ENCODE assay signal across 8 mouse cellular contexts in genomic region chr1:135811016-135811646, GRCm38 (mm10). TPM values are rescaled to one million over a fixed set of nuclear protein-coding genes. Genes with fewer than 3 reads are reported as not detected.
A peak's percentile ranks its signal among the peaks of the same experiment; 100 is the strongest.
DNase-seq lines count a peak whose midpoint lies in the region; ATAC-seq lines count a peak whose summit lies in the region.

No protein-coding gene starts in this region.

- no peak for ATAC-seq in liver, embryonic 12.5 days
- ATAC-seq in monocyte, adult 5-6 weeks (replicated peaks; ENCODE audit: insufficient number of reproducible peaks, low FRiP score, low TSS enrichment, poor library complexity, severe bottlenecking) = peak; percentile 81

- peak; percentile 82 for DNase-seq in liver
- peak; percentile 87 for DNase-seq in embryo, embryonic 10 days (ENCODE audit: low spot score)
- DNase-seq in heart, adult 18-20 months = peak; percentile 76 to 91
- peak; percentile 87 for DNase-seq in kidney, adult 11 months
- peak; percentile 92 for DNase-seq in limb, embryonic 10.5 days (ENCODE audit: low spot score)
- peak; percentile 77 to 95 for DNase-seq in spleen, postnatal 4 days (ENCODE audit: low spot score in 2 of 2)

- WGBS in liver, embryonic 12.5 days (ENCODE audit: insufficient replicate concordance) = 29% methylated on average over 7 of the region's 7 CpGs
- 32% methylated on average over 7 of the region's 7 CpGs for WGBS in limb, embryonic 10.5 days

- H3K27me3 ChIP-seq in liver, embryonic 12.5 days (replicated peaks) = peaks cover 42% of the 10 kb centered on the region
- peaks cover 13% of the 10 kb centered on the region; the same call in 1 of the 2 replicates for H3K27me3 ChIP-seq in limb, embryonic 10.5 days (ENCODE audit: low read depth, poor library complexity, severe bottlenecking)

- H3K9ac ChIP-seq in liver, embryonic 12.5 days = no peak overlapping the region

- no peaks in the 10 kb centered on the region for H3K36me3 ChIP-seq in liver, embryonic 12.5 days
- no peaks in the 10 kb centered on the region for H3K36me3 ChIP-seq in limb, embryonic 10.5 days

- H3K4me3 ChIP-seq in liver, embryonic 12.5 days = no peak overlapping the region
- no peak overlapping the region for H3K4me3 ChIP-seq in limb, embryonic 10.5 days

- 0 out of 2 replicates have a peak, but pooled peaks cover 5% of the 10 kb centered on the region for H3K4me1 ChIP-seq in liver, embryonic 12.5 days
- peaks cover 31% of the 10 kb centered on the region for H3K4me1 ChIP-seq in limb, embryonic 10.5 days

- H3K9me3 ChIP-seq in liver, embryonic 12.5 days (replicated peaks) = no peaks in the 10 kb centered on the region
- no peaks in the 10 kb centered on the region for H3K9me3 ChIP-seq in limb, embryonic 10.5 days (replicated peaks)

- no peak overlapping the region for H3K4me2 ChIP-seq in liver, embryonic 12.5 days

- no peak overlapping the region for H3K27ac ChIP-seq in liver, embryonic 12.5 days
- H3K27ac ChIP-seq in limb, embryonic 10.5 days = no peak overlapping the region

RNA-seq across cellular contexts. Expression of gene Lad1, which starts 7.3 kb away (rescaled TPM):
- 0.26 and 0.79 TPM in 2 replicates for polyA plus RNA-seq in liver, embryonic 12.5 days (2016; fragmentation: Nextera tagmentation; extraction: Ambion mirVana)
- total RNA-seq in heart, adult 18-20 months (2021) = 1 to 10 TPM; 5.9 to 8.3 TPM
- 5.1 and 6.0 TPM in 2 replicates for polyA plus RNA-seq in limb, embryonic 10.5 days (2016; fragmentation: Nextera tagmentation; extraction: Ambion mirVana)
- 0.29 TPM in 1 of 3 replicates, not detected in the others for total RNA-seq in monocyte, adult 5-6 weeks (2017)

RNA-seq across cellular contexts. Expression of gene Tnnt2, which starts 25.0 kb away (rescaled TPM):
- polyA plus RNA-seq in liver, embryonic 12.5 days (2016; fragmentation: Nextera tagmentation; extraction: Ambion mirVana) = 1.5 and 3.3 TPM in 2 replicates
- over 10,000 TPM in 1 of 2 experiments, 1,000 to 10,000 TPM in 1; 9,387 to 10,464 TPM for total RNA-seq in heart, adult 18-20 months (2021)
- polyA plus RNA-seq in limb, embryonic 10.5 days (2016; fragmentation: Nextera tagmentation; extraction: Ambion mirVana) = 2.1 and 4.0 TPM in 2 replicates
- not detected in 3 replicates for total RNA-seq in monocyte, adult 5-6 weeks (2017)

RNA-seq across cellular contexts. Expression of gene Tnni1, which starts 31.9 kb away (rescaled TPM):
- 10.5 and 12.9 TPM in 2 replicates for polyA plus RNA-seq in liver, embryonic 12.5 days (2016; fragmentation: Nextera tagmentation; extraction: Ambion mirVana)
- 1 to 10 TPM; 1.5 to 1.7 TPM for total RNA-seq in heart, adult 18-20 months (2021)
- polyA plus RNA-seq in limb, embryonic 10.5 days (2016; fragmentation: Nextera tagmentation; extraction: Ambion mirVana) = 8.3 and 12.7 TPM in 2 replicates
- 0.97 to 3.4 TPM in 2 of 3 replicates, not detected in the other for total RNA-seq in monocyte, adult 5-6 weeks (2017)

RNA-seq across cellular contexts. Expression of gene Phlda3, which starts 45.2 kb away (rescaled TPM):
- 11.4 and 11.9 TPM in 2 replicates for polyA plus RNA-seq in liver, embryonic 12.5 days (2016; fragmentation: Nextera tagmentation; extraction: Ambion mirVana)
- 10 to 100 TPM; 11.0 to 11.7 TPM for total RNA-seq in heart, adult 18-20 months (2021)
- polyA plus RNA-seq in limb, embryonic 10.5 days (2016; fragmentation: Nextera tagmentation; extraction: Ambion mirVana) = 30.2 and 33.0 TPM in 2 replicates
- total RNA-seq in monocyte, adult 5-6 weeks (2017) = 0.39 to 7.4 TPM (median 1.4 TPM) in 3 replicates

Comparison
In these comparisons a context has a peak if more than half of its experiments do, and no peak if none do; other contexts are left out.
1. RNA of gene Tnnt2, which starts 25.0 kb away (total RNA-seq): 9,387 to 10,464 TPM in heart, adult 18-20 months; not detected in monocyte, adult 5-6 weeks; every median in the first group is over 1,000 times any median in the second.
2. Peak in every context shown above with its lines, with median percentiles within 50 percentile points of each other: DNase-seq.